Mouse (Mus musculus) central nervous system, embryonic 18 days (tissue): Measurements from ENCODE around the gene 3830417A13Rik. TPM values are rescaled to one million over a fixed set of nuclear protein-coding genes. Genes with fewer than 3 reads are reported as not detected.

ENCODE experiments used
- polyA plus RNA-seq: library from polyadenylated mRNA; depleted of rRNA; stranded (reverse); fragments of >200 nt; gene quantifications from 2 replicates; pipeline ENCODE4 v1.2.3, GENCODE M21; 2012; rRNA removed

The 3830417A13Rik gene
- polyA plus RNA-seq = 0.16 TPM in 1 of 2 replicates, not detected in the other

DNA sequence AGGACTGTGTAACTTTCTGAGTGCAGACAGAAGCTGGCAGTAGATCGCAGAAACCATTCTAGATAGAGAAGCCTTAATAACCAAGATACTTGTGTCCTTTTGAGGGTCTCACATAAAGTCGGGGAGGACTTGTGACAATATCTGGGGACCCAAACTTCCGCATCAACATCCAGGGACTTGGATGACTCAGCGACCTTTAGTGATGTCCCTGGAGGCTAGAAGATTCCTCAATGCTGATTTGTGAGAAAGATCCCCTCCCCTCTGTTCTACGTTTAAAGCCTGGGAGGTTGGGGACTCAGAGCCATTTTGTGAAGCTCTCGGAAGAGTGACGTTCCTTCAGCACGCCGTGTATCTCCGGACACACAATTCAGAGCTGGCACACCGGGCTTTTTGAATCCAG lies at the start of gene 3830417A13Rik:
TSS of gene 3830417A13Rik (plus strand) at position 301 of the 400 bp plus-strand sequence.

DNA sequence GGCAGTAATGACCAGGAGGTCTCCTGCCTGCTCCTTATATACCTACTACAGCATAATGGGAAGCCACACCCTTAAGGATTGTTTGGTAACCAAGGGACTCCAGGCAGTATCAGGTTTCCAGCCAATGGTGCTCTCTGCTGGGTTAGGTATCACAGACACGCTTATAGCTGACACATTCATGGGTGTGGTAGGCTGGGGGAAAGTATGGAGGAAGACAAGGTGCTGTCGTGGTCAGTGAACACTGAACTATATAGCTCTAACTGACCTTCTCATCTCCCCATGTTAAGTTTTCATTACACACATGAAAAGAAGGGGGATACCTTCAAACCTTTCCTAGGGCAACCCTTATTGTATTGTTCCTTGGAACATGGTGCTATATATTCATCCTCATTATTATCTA lies 21.2 kb upstream of the 3830417A13Rik start, which contains the start of gene Gm6760:
TSS of gene Gm6760 (minus strand) at position 101 of the 400 bp plus-strand sequence.

Other genes with a start within 250 kb of the 3830417A13Rik start
- gene Gm6760, start 21.4 kb upstream of the 3830417A13Rik start, polyA plus RNA-seq = not detected in 2 replicates
- 4.8 TPM in 2 replicates for gene Slitrk4, start 103.4 kb downstream of the 3830417A13Rik start, polyA plus RNA-seq